Mouse (Mus musculus) c-Kit-positive CD71-positive TER-119-negative erythroid progenitor cells, embryonic 14.5 days (primary cell): ENCODE data around the gene Gpnmb.

Experiments used
- DNase-seq: peaks from one replicate; pipeline ENCODE4 v3.0.0-alpha.2; 2013; ENCODE audit warnings: low read depth

Gpnmb gene

DNA sequence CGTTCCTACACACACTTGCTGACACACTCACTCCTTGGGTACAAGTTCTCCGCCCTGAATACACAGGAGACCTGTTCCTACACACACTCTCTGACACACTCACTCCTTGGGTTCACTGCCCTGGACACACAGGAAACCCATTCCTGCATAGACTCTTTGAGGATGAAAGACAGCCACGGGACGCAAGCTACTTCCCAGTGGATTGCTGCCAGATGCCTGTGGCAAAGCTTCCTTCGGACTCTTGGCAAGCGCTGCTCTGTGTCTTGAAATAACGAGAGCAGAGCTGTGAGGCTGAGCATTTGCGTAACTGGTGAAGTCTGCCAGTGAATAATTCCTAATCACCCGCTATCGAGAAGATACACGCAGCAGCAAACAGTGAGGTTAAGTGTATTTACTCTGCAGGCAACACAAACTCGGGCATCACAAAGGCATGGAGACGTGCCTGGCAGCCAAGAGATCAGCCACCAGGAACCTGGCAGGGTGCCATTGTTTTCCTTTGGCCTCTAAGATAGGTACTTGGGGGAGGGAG lies 60.7 kb downstream of the Gpnmb start:
- no peak for DNase-seq

DNA sequence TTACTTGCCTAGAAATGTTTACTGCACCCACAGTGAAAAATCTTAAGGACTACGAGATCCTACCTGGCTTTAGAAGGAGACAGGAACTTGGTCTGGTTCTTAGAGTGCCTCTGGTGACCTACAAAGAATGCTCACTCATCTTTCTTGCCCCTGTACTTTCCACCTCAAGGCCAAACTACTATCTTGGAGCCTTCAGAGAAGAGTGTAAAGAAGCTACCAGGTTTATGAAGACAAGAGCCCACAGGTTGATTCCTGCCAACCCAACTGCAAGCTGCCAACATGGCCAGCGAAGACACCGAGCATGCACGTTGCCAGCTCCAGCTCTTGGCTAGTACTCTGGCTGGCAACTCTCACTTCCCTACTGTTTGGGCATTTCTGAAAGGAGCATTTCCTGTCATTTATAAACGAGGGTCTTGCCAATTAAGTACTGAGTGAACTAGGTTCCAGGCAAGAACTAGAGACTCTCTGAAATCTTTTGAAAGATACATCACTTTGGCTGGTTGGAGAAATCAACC lies 61.3 kb downstream of the Gpnmb start:
- DNase-seq, result no peak

DNA sequence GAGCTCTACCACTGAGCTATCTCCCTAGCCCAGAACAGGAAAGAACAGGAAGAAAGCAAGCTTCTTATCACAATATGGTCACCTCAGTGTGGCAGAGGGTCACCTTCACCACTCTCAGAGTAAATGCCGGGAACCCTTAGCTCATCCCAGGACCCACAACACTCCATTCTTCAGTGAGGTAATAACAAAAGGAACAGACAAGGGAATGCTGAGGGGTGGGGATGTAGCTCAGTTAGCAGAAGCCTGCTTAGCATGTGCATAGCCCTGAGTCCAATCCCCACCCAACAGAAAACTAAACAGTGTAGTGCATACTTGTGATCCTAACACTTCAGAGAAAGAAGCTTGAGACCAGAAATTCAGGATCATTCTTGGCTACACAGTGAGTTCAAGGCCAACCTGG lies 62.7 kb downstream of the Gpnmb start:
- no peak for DNase-seq

DNA sequence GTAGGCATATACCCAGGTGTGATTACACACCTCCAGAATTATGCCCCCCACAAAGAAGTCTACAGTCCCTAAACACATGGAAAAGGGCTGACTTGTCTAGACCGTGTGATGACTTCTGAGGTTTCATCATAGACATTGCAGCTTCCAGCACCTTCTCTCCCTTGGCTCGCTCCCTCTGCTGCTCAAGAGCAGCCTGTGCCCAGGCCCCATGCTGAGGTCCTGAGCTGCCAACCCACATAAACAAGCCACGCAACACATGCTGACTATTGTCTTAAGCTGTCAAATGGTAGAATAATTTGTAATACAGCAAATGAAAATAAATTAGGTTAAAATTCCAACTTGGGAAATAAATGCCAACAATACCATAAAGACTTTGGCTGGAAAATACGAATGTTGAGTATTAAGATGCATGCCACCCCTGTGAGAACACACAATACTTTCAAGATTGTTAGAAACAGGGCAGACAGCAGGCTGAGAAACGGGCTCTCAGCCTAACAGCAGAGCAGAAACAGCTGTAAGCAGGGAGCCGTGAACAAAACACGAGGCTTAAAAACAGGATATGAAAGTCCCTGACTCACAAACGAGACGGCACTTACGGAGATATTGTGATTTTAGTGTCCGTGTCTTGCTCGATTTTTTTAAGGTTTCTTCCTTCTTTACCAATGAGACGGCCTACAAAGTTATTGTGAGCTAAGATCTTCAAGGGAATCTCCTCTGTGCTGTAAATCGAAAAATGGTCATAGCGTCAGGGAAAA lies 70.6 kb downstream of the Gpnmb start:
- DNase-seq, result no peak

DNA sequence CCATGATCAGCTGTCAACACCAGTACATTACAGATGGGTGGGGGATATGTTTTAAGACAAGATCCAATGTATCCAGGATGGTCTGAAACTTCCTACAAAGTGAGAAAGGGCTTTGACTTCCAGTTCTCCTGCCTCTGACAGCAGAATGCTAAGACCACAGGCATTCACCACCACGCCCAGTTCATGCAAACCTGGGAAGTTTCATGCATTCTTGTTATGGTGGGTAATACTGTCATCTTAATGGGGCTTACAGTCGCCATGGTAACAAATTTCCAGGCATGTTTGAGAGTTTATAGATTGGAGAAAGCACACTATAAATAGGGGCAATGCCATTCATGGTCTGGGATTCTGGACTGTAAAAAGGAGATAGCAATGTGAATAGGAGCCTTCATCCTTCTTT lies 72.8 kb downstream of the Gpnmb start:
- no peak for DNase-seq

DNA sequence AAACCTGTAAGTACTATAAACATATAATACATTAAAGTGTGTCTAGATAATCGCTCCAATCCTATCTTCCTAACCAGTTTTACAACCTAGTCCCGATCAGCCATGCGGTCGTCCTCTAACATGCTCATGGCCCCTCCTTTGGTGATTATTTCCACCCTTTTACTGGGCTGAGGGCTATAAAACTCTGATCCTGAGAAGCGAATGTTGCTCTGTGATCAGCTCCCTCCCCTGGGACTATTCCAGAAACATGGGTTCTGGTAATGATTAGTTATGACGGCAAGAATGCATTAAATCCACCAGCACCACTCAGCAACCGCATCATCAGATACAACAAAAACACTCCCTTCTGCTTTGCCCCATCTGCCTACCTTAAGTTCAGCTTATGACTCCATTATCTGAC lies 77.5 kb downstream of the Gpnmb start:
- DNase-seq, result no peak

DNA sequence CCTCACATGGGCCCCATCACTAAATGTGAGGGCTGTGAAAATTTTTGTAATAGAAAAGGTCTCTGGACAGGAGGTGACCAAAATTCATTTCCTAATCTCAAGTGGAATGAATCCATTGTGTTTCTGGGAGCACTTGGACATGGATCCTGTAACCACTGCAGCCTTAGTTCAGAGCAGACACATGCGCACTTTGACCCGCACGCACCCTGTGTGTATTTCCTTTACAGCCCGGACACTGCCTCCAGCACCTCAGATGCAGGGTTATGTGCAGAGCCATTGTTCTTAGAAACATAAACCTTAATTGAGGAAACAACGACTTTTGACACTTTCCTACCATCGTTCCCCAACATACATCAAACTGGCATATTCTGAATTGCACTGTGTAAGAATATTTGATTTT lies 78.1 kb downstream of the Gpnmb start:
- DNase-seq, result no peak

DNA sequence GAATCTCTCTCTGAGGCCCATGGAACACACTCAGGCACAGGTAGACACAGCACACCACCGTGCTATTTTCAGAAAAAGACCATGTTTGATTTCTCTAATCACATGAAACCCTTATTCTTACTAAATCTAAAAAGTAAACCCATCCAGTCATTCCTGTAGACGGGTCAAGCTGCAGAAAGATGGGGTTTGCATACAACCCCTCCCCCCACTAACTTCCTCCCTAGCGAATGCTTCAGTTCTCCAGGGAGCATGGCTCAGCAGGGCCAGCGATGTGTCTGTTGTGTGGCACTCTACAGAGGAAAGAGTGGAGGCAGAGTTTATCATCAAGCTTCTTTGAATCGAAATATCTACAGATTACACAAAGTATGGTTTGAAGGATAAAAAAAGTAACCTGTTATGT lies 79.2 kb downstream of the Gpnmb start:
- no peak for DNase-seq

DNA sequence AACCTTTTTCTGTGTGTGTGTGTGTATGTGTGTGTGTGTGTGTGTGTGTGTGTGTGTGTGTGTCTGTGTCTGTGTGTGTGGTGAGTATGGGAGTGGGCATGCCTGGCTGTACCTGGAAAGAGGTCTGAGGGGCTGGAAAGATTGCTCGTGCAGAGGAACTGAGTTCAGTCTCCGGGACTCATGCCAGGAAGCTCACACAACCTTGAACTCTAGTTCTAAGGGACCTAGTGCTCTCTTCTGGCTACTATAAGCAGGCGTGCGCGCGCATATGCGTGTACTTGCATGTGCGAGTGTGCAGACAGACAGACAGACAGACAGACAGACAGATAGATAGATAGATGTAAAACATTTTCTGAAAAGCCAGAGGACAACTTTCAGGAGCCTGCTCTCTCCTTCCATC lies 79.9 kb downstream of the Gpnmb start:
- no peak for DNase-seq

DNA sequence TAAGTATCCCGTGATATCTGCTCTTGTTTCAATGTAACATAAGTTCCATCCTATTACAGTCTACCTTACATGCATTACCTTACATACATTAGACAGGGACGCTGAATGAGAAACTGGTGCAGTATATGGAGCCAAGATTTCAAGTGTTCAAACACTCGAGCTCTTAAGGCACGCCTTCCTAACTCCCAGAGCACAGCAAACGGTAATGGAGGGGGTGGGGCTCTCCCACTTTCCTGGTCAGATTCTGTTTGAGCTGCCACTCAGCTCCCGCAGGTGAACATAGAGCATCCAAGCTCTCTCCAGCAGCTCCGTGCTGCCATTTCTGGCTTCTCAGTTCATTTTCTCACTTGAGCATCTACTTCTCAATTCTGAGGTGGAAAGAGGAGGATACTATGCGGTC lies 82.1 kb downstream of the Gpnmb start:
- no peak for DNase-seq

DNA sequence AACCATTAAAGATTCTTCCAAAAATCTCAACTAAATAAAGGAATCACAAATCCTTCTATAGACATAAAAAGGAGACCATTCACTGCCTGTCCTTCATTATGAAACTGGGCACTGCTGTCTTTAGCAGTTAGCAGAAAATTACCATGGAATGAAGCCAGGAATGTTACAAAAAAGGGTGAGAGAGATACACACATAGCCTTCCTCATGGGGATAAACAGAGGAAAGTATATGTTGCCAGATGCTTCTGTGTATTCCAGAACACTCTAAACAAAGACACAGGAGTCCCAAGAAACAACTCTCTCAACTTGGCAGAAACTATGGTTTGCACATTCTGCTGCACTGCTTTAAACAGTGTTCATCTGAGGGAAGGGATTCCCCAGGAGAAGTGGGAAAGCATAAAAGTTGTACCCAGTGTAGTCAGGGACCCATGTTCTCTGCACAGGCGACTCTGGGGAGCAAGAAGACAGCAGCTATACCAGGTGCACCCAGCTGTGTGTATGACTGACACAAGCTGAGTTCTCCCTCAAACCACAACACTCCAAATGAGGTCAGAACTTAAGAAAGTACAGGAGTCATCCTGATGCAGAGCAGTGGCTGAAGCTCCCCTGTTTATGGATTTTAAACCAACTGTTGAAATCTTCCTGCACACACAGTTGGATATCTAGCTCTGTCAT lies 83.3 kb downstream of the Gpnmb start:
- DNase-seq, result no peak

DNA sequence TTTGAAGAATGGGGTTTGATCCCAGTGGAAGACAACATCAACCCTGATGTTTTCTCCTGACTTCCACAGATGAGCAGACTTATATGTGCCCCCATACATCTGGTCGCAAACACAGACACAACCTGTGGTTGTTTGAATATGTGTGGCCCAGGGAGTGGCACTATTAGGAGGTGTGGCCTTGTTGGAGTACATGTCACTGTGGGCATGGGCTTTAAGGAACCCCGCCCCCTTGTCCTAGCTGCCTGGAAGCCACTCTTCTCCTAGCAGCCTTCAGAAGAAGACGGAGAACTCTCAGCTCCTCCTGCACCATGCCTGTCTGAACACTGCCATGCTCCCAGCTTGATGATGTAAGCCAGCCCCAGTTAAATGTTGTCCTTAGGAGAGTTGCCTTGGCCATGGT lies 84.0 kb downstream of the Gpnmb start:
- no peak for DNase-seq
